Mouse (Mus musculus): ENCODE results near the gene Arhgap24. TPM values are rescaled to one million over a fixed set of nuclear protein-coding genes. Genes with fewer than 3 reads are reported as not detected.

The Arhgap24 gene
- polyA plus RNA-seq, 1 experiment from 2014 or later = 3.2 TPM

DNA sequence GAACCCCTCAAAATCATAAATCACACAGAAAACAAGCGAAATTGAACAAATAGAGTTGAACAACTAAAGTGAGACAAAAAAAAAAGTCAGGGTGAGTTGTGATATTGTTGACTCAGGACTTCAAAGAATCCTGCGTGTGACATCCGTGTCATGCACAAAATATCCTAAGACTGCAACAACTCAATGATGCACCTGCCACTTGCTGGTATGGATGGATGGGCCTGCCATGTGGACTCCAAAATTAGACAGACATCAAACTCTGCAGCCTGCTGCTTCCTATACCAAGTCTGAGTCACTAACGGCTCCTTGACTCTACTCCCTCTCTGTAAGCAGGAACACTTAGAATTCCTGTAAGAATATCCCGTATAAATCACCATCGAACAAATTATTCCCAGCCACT is 321.6 kb downstream of the Arhgap24 start:
- Histone ChIP-seq H3K9ac (replicated peaks) (no peak overlapping the region), H3K36me3 (replicated peaks; ENCODE audit: insufficient read depth, low read length) (no peaks in the 10 kb centered on the region), H3K27me3 (ENCODE audit: insufficient read depth, low read length) (no peaks in the 10 kb centered on the region), H3K4me3 (ENCODE audit: low read depth, low read length) (no peak overlapping the region), H3K4me2 (ENCODE audit: low read depth, low read length) (no peak overlapping the region), H3K4me1 (ENCODE audit: insufficient read depth) (no peaks in the 10 kb centered on the region), H3K9me3 (ENCODE audit: low read length) (no peaks in the 10 kb centered on the region), H3K27ac (ENCODE audit: low read depth) (no peak overlapping the region)
- ATAC-seq = no peak
- DNase-seq = no peak
- WGBS (ENCODE audit: insufficient replicate concordance) = 73% methylated on average over 6 of the region's 6 CpGs
- TF ChIP-seq EP300 (IDR thresholded peaks at IDR 0.05; ENCODE audit: low read depth) (no peak), CTCF (IDR thresholded peaks at IDR 0.05; ENCODE audit: low read depth) (no peak)

DNA sequence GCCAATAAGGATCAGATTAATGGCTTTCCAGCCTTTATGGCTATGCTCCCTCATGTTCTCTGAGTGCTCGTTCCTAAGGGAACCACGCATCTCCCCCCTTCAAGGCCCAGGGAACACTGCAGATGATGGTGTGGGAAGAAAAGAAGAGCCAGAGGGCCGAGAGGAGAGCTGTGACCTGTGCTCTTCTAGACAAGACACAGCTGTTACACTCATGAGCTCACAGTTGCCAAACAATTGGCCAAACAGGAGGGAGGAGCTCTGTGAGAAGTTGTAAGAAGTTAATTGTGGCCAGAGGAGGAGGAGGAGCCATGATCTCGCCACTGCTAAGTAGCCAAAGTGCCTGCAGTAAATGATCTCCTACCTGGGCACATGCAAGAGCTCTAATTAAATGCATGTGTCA is 322.5 kb downstream of the Arhgap24 start:
- Histone ChIP-seq H3K27ac (ENCODE audit: low read depth) (no peak overlapping the region), H3K4me3 (ENCODE audit: low read depth, low read length) (no peak overlapping the region), H3K36me3 (replicated peaks; ENCODE audit: insufficient read depth, low read length) (no peaks in the 10 kb centered on the region), H3K4me2 (ENCODE audit: low read depth, low read length) (no peak overlapping the region), H3K4me1 (ENCODE audit: insufficient read depth) (no peaks in the 10 kb centered on the region), H3K27me3 (ENCODE audit: insufficient read depth, low read length) (no peaks in the 10 kb centered on the region), H3K9me3 (ENCODE audit: low read length) (no peaks in the 10 kb centered on the region), H3K9ac (replicated peaks) (no peak overlapping the region)
- ATAC-seq (no peak), DNase-seq (no peak)
- 75% methylated on average over 4 of the region's 4 CpGs for WGBS (ENCODE audit: insufficient replicate concordance)
- TF ChIP-seq CTCF (IDR thresholded peaks at IDR 0.05; ENCODE audit: low read depth) (no peak), EP300 (IDR thresholded peaks at IDR 0.05; ENCODE audit: low read depth) (no peak)

DNA sequence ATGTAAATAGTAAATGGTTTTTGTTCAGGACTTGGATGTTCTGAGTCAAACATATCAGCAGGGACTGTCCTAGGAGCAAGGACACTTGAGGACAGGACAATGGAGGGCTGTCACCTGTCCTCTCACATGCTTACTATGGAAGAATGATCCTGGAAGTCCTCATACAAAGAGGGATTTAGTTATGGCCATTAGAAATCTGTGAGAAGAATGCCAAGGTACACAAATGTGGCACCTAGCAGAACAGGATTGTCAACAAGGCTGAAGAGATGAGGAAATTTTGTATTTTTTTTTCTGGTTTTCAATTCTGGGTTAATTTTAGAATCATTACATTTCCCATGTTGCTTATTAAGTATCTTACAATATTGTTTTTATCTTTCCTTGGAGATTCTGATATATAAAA is 326.3 kb downstream of the Arhgap24 start:
- H3K4me1 ChIP-seq (ENCODE audit: insufficient read depth) = no peaks in the 10 kb centered on the region
- H3K4me3 ChIP-seq (ENCODE audit: low read depth, low read length) = no peak overlapping the region
- H3K9me3 ChIP-seq (ENCODE audit: low read length) = no peaks in the 10 kb centered on the region
- no peak overlapping the region for H3K9ac ChIP-seq (replicated peaks)
- no peak for ATAC-seq
- no peak overlapping the region for H3K27ac ChIP-seq (ENCODE audit: low read depth)
- TF ChIP-seq CTCF (IDR thresholded peaks at IDR 0.05; ENCODE audit: low read depth) (no peak), EP300 (IDR thresholded peaks at IDR 0.05; ENCODE audit: low read depth) (no peak)
- H3K4me2 ChIP-seq (ENCODE audit: low read depth, low read length) = no peak overlapping the region
- no peak for DNase-seq
- H3K27me3 ChIP-seq (ENCODE audit: insufficient read depth, low read length) = no peaks in the 10 kb centered on the region
- H3K36me3 ChIP-seq (replicated peaks; ENCODE audit: insufficient read depth, low read length) = no peaks in the 10 kb centered on the region

DNA sequence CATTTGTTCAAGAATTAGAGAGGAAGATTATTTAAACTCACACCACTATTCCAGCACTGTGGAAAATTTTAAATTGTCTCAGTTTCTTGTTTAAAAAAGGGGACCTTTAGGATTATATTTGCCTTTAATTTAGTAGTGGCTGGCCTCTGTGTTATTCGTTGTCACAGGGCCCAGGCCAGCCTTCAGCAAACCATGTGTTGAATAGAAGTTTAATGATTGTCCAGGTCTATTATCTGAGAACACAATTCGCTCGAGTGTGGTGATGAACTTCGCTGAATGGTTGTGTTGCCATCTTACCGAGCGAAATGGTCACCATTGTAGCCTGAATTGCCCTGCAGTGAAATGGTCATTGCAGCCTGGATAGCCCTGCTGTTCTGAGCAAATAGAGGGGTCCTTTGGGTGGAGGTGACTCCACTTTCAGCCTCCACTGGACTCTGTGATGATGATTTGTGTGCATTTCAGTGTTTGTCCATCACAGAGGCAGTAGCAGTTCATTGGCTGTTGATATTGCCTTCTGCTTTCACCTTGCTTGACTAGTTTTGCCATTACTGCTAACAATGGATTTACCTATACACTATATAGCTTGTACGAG is 329.3 kb downstream of the Arhgap24 start:
- TF ChIP-seq EP300 (IDR thresholded peaks at IDR 0.05; ENCODE audit: low read depth) (no peak), CTCF (IDR thresholded peaks at IDR 0.05; ENCODE audit: low read depth) (no peak)
- no peak for DNase-seq
- no peak overlapping the region for H3K9ac ChIP-seq (replicated peaks)
- 54% methylated on average over 7 of the region's 7 CpGs for WGBS (ENCODE audit: insufficient replicate concordance)
- no peaks in the 10 kb centered on the region for H3K36me3 ChIP-seq (replicated peaks; ENCODE audit: insufficient read depth, low read length)
- no peaks in the 10 kb centered on the region for H3K9me3 ChIP-seq (ENCODE audit: low read length)
- no peaks in the 10 kb centered on the region for H3K27me3 ChIP-seq (ENCODE audit: insufficient read depth, low read length)
- no peak overlapping the region for H3K4me3 ChIP-seq (ENCODE audit: low read depth, low read length)
- no peak overlapping the region for H3K4me2 ChIP-seq (ENCODE audit: low read depth, low read length)
- no peaks in the 10 kb centered on the region for H3K4me1 ChIP-seq (ENCODE audit: insufficient read depth)
- no peak overlapping the region for H3K27ac ChIP-seq (ENCODE audit: low read depth)
- ATAC-seq = no peak

DNA sequence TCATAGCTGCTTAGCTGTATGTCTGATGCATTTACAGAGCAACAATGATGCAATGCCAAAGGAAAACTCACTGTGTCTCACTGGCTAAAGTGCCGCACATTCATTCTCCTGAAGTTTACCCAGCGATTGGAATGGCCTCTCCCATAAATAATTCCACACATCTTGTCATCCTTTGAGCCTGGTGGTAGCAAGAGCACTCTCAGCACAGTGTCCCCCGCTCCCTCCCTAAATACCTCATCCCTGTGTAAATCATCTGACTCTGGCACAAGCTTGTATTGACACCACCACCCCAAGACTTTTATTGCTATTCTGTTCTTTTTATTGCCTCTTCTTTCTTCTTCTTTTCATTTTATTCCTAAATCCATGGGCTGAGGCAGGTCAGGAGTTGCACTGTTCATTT is 332.1 kb downstream of the Arhgap24 start:
- H3K4me1 ChIP-seq (ENCODE audit: insufficient read depth) = no peaks in the 10 kb centered on the region
- H3K4me3 ChIP-seq (ENCODE audit: low read depth, low read length) = no peak overlapping the region
- H3K27me3 ChIP-seq (ENCODE audit: insufficient read depth, low read length) = no peaks in the 10 kb centered on the region
- no peak overlapping the region for H3K9ac ChIP-seq (replicated peaks)
- TF ChIP-seq CTCF (IDR thresholded peaks at IDR 0.05; ENCODE audit: low read depth) (no peak), EP300 (IDR thresholded peaks at IDR 0.05; ENCODE audit: low read depth) (no peak)
- no peak overlapping the region for H3K27ac ChIP-seq (ENCODE audit: low read depth)
- DNase-seq (no peak), ATAC-seq (no peak)
- H3K36me3 ChIP-seq (replicated peaks; ENCODE audit: insufficient read depth, low read length) = no peaks in the 10 kb centered on the region
- no peaks in the 10 kb centered on the region for H3K9me3 ChIP-seq (ENCODE audit: low read length)
- 64% methylated on average over 3 of the region's 3 CpGs for WGBS (ENCODE audit: insufficient replicate concordance)
- no peak overlapping the region for H3K4me2 ChIP-seq (ENCODE audit: low read depth, low read length)

DNA sequence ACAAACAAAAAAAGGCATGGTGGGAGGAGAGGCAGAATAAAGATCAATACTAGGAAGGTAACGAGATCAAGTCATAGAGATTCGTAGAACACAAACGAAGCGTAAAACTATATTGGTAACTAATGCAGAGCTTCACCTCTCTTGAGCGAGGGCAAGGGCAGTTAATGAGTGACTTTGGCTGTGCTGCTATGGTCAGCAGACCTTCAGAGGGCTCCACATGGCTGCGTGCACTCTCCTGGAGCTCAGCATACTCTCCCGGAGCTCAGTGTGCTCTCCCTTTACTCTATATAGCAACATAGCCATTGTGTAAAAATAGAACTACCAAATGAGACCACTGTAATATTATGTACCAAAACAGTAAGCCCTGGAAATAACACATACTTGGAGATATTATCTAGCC is 336.4 kb downstream of the Arhgap24 start:
- Histone ChIP-seq H3K4me1 (ENCODE audit: insufficient read depth) (no peaks in the 10 kb centered on the region), H3K9me3 (ENCODE audit: low read length) (no peaks in the 10 kb centered on the region), H3K27me3 (ENCODE audit: insufficient read depth, low read length) (no peaks in the 10 kb centered on the region), H3K27ac (ENCODE audit: low read depth) (0 out of 2 replicates have a peak overlapping the region, but pooled peaks have one; percentile 9), H3K4me2 (ENCODE audit: low read depth, low read length) (no peak overlapping the region), H3K36me3 (replicated peaks; ENCODE audit: insufficient read depth, low read length) (no peaks in the 10 kb centered on the region), H3K9ac (replicated peaks) (no peak overlapping the region), H3K4me3 (ENCODE audit: low read depth, low read length) (no peak overlapping the region)
- 51% methylated on average over 7 of the region's 7 CpGs for WGBS (ENCODE audit: insufficient replicate concordance)
- ATAC-seq (peak; percentile 80), DNase-seq (peak; percentile 30)
- TF ChIP-seq CTCF (IDR thresholded peaks at IDR 0.05; ENCODE audit: low read depth) (no peak), EP300 (IDR thresholded peaks at IDR 0.05; ENCODE audit: low read depth) (no peak)

DNA sequence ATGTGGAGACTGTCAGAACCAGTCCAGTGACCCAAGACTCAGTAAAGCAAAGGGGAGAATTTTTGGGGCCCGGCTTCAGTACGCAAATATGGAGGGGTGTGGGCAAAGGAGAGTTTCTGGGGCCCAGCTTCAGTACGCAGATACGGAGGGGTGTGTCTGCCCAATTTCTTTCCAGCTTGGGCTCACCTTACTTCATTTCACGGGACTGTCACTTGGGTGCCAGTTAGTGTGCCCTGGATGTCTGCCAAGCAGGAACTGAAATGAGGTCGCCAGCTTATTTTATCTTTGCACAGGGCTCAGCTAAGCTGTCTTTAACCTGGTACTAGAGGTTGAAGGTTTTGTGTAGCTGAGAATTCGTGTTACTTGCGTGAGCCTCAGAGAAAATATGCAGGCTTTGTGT is 344.3 kb downstream of the Arhgap24 start:
- DNase-seq = no peak
- Histone ChIP-seq H3K9me3 (ENCODE audit: low read length) (no peaks in the 10 kb centered on the region), H3K4me3 (ENCODE audit: low read depth, low read length) (no peak overlapping the region), H3K4me1 (ENCODE audit: insufficient read depth) (no peaks in the 10 kb centered on the region), H3K9ac (replicated peaks) (no peak overlapping the region), H3K27ac (ENCODE audit: low read depth) (no peak overlapping the region), H3K27me3 (ENCODE audit: insufficient read depth, low read length) (no peaks in the 10 kb centered on the region), H3K4me2 (ENCODE audit: low read depth, low read length) (no peak overlapping the region), H3K36me3 (replicated peaks; ENCODE audit: insufficient read depth, low read length) (no peaks in the 10 kb centered on the region)
- TF ChIP-seq EP300 (IDR thresholded peaks at IDR 0.05; ENCODE audit: low read depth) = no peak
- no peak for TF ChIP-seq CTCF (IDR thresholded peaks at IDR 0.05; ENCODE audit: low read depth)
- WGBS (ENCODE audit: insufficient replicate concordance) = 70% methylated on average over 8 of the region's 8 CpGs
- no peak for ATAC-seq

Measured in liver, postnatal 0 days (tissue).